Comparison of ENCODE assay signal across 23 mouse cellular contexts in genomic region chr19:39060719-39061118, GRCm38 (mm10). TPM values are rescaled to one million over a fixed set of nuclear protein-coding genes. Genes with fewer than 3 reads are reported as not detected.
"Had no signal": no experiment of that assay in that cellular context is flagged by ENCODE, and none has a peak within 500 bp of the region (broad histone marks: within the 10 kb centered on the region; RNA-seq: fewer than 3 reads in every experiment).

Gene Cyp2c65 (plus strand): TSS chr19:39061015.

- H3K4me2 ChIP-seq: lung, embryonic 14.5 days; midbrain, embryonic 12.5 days; neural tube, embryonic 12.5 days had no signal

- H3K36me3 ChIP-seq: midbrain, embryonic 10.5 days; midbrain, embryonic 12.5 days; neural tube, embryonic 12.5 days had no signal

- H3K9me3 ChIP-seq: midbrain, embryonic 10.5 days; midbrain, embryonic 12.5 days; neural tube, embryonic 12.5 days had no signal

- H3K27me3 ChIP-seq: midbrain, embryonic 12.5 days; neural tube, embryonic 12.5 days had no signal

- H3K4me1 ChIP-seq: midbrain, embryonic 10.5 days; midbrain, embryonic 12.5 days; neural tube, embryonic 12.5 days had no signal

- DNase-seq: lung, adult 18-20 months; lung, embryonic 14.5 days; lung, postnatal 10 days; lung, postnatal 4 days; midbrain, embryonic 14.5 days; right cerebral cortex, postnatal 25 days; right cerebral cortex, postnatal 4 days; thymus, adult 18-20 months; thymus, postnatal 14 days; thymus, postnatal 36 days had no signal

- H3K9ac ChIP-seq: liver, embryonic 14.5 days; lung, embryonic 14.5 days; midbrain, embryonic 12.5 days; neural tube, embryonic 12.5 days had no signal

- H3K4me3 ChIP-seq: midbrain, embryonic 10.5 days; midbrain, embryonic 12.5 days; neural tube, embryonic 12.5 days had no signal

- H3K27ac ChIP-seq: liver, embryonic 14.5 days; midbrain, embryonic 10.5 days; midbrain, embryonic 12.5 days; neural tube, embryonic 12.5 days had no signal

RNA-seq across cellular contexts. Expression of gene Cyp2c65, which starts in this region (rescaled TPM):
- total RNA-seq: megakaryocyte, adult 5-6 weeks; megakaryocyte-erythroid progenitor cell, adult 5-6 weeks; midbrain, postnatal 0 days; monocyte, adult 5-6 weeks; neutrophil, adult 5-6 weeks had no signal
- polyA plus RNA-seq: liver, embryonic 14.5 days; lung, embryonic 14.5 days; lung, embryonic 16.5 days; midbrain, embryonic 10.5 days; midbrain, embryonic 12.5 days; midbrain, embryonic 14.5 days; midbrain, postnatal 0 days; neural tube, embryonic 12.5 days; neural tube, embryonic 14.5 days; spleen, adult 2 months; thymus, postnatal 0 days had no signal
